Mouse (Mus musculus): Measurements from ENCODE around the gene Relt. TPM values are rescaled to one million over a fixed set of nuclear protein-coding genes. Genes with fewer than 3 reads are reported as not detected.
"Not testable (repeated sequence)": the region's sequence is repeated elsewhere in the genome, so short reads cannot be mapped to it uniquely, and the experiment has no call there.

The Relt gene
- polyA plus RNA-seq, 1 experiment from 2014 or later: 4.4 TPM

DNA sequence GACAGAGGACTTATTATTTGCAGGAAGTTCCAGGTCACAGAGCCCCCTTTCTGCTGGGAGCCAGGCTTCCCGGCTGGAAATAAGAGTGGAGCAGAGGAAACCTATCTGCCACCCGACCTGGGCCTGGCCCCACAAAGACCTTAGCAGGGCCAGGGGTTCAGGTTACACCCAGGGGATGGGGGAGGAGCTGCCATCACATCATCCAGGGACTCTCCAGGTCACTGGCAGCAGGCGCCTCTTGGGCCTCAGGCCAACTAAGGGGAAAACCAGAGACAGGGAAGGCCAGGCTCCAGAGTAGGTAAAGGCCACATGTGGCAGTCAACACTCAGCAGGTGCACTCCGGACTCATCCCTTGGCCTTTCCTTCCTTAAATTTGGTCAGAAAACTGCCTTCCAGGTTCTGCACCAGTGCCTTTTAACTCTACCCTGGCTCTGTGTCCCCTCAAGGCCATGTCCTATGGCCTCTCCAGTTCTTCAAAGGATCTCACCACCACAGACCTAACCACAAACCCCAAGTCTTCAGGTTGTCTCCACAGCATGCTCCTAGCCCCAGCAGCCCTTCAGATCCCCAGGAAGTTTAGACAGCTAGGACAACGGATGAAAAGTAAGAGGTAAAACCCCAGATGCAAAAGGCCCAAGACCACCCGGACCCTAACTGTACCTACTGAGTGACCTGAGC, 9.0 kb downstream of the Relt start:
- 42% methylated on average over 6 of the region's 6 CpGs for WGBS
- Histone ChIP-seq H3K9ac (no peak overlapping the region), H3K4me2 (no peak overlapping the region), H3K27me3 (no peaks in the 10 kb centered on the region), H3K27ac (no peak overlapping the region), H3K9me3 (no peaks in the 10 kb centered on the region), H3K4me1 (peaks cover 52% of the 10 kb centered on the region), H3K4me3 (no peak overlapping the region), H3K36me3 (no peaks in the 10 kb centered on the region)
- ATAC-seq (ENCODE audit: insufficient number of reproducible peaks, low FRiP score, low TSS enrichment, low read depth): no peak

- 64% methylated on average over 3 of the region's 3 CpGs for WGBS
- no peak for ATAC-seq (ENCODE audit: insufficient number of reproducible peaks, low FRiP score, low TSS enrichment, low read depth)
- no peaks in the 10 kb centered on the region for H3K9me3 ChIP-seq
- H3K4me2 ChIP-seq: no peak overlapping the region
- H3K4me1 ChIP-seq: peaks cover 52% of the 10 kb centered on the region
- no peaks in the 10 kb centered on the region for H3K27me3 ChIP-seq
- no peaks in the 10 kb centered on the region for H3K36me3 ChIP-seq
- H3K9ac ChIP-seq: no peak overlapping the region
- H3K27ac ChIP-seq: no peak overlapping the region
- no peak overlapping the region for H3K4me3 ChIP-seq
Measured at GRCm38 (mm10) chr7:100853396-100853795, 9.8 kb downstream of the Relt start.

DNA sequence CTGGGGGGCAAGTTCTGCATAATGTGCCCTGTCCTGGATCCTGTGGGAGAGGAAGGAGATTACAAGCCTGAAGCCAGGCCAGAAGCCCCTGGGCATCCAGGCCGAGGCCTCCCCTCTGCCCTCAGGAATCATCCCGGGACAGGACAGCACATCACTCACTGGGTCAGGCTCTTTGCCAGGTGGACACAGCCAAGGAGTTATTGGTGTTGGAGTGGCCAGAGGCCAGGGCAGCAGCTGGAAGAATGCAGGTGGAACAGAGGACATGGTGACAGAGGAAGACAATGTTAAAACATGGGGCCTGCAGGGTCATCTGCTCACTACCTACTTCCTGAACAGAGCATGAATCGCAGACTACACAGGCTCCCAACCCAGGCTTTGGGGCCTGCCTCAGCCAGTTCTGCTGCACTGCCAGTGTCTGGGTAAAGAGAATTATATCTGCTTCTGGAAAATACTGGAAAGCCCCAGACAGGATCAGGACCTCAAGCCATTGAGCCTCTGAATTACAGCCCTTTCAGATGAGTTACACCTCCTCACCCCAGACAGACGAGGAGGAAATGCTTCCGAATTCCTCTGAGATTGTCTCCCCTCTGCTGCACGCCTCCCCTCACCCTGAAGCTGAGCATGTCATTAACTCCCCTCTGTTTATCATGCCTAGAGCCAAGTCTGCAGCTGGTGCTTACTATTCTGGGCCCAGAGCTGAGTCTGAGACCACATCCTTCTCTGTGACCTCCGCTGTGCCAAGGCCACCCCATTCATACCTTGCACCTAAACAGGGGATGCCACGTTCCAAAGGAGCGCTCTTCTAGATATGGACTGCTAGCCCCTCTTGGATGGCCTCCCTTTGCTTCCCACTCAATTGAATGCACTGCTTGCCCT, 11.5 kb downstream of the Relt start:
- Histone ChIP-seq H3K27me3 (no peaks in the 10 kb centered on the region), H3K9ac (no peak overlapping the region), H3K4me2 (no peak overlapping the region), H3K4me3 (no peak overlapping the region), H3K4me1 (peaks cover 42% of the 10 kb centered on the region), H3K36me3 (no peaks in the 10 kb centered on the region), H3K27ac (peak overlapping the region; percentile 4; the same call in 1 of the 2 replicates), H3K9me3 (no peaks in the 10 kb centered on the region)
- 59% methylated on average over 9 of the region's 9 CpGs for WGBS
- ATAC-seq (ENCODE audit: insufficient number of reproducible peaks, low FRiP score, low TSS enrichment, low read depth): no peak

GRCm38 (mm10) chr7:100849508-100849907, 13.7 kb downstream of the Relt start:
- H3K27ac ChIP-seq: no peak overlapping the region
- H3K9ac ChIP-seq: no peak overlapping the region
- H3K27me3 ChIP-seq: no peaks in the 10 kb centered on the region
- H3K4me3 ChIP-seq: no peak overlapping the region
- WGBS: 87% methylated on average over 2 of the region's 2 CpGs
- H3K4me2 ChIP-seq: no peak overlapping the region
- H3K9me3 ChIP-seq: no peaks in the 10 kb centered on the region
- peaks cover 40% of the 10 kb centered on the region for H3K4me1 ChIP-seq
- H3K36me3 ChIP-seq: no peaks in the 10 kb centered on the region
- no peak for ATAC-seq (ENCODE audit: insufficient number of reproducible peaks, low FRiP score, low TSS enrichment, low read depth)

GRCm38 (mm10) chr7:100848744-100849143, 14.5 kb downstream of the Relt start:
- Histone ChIP-seq H3K4me3 (no peak overlapping the region), H3K4me2 (no peak overlapping the region), H3K27me3 (no peaks in the 10 kb centered on the region), H3K9me3 (no peaks in the 10 kb centered on the region), H3K4me1 (peaks cover 33% of the 10 kb centered on the region), H3K27ac (no peak overlapping the region), H3K36me3 (no peaks in the 10 kb centered on the region), H3K9ac (no peak overlapping the region)
- 41% methylated on average over 6 of the region's 6 CpGs for WGBS
- no peak for ATAC-seq (ENCODE audit: insufficient number of reproducible peaks, low FRiP score, low TSS enrichment, low read depth)

DNA sequence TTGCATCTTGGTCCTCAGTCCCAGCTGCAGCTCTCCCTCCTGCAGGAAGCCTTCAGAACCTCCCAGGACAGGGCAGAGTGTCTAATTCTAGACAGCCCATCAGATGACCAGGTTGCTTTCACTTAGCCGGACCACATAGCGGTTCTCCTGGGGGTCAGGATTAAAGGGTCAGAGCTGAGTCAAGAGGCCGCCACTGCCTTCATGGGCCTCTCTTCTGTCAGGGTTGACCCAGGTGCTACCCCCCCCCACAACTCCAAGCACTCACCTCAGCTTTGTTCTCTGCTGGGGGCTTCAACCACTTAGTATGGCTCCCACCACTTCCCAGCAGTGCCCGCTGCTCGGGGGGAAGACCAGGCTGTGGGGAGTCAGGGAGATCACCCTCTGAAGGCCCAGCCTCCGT, 16.1 kb downstream of the Relt start:
- no peak overlapping the region for H3K4me3 ChIP-seq
- peaks cover 31% of the 10 kb centered on the region for H3K4me1 ChIP-seq
- no peak overlapping the region for H3K9ac ChIP-seq
- no peaks in the 10 kb centered on the region for H3K27me3 ChIP-seq
- no peak overlapping the region for H3K27ac ChIP-seq
- H3K4me2 ChIP-seq: no peak overlapping the region
- H3K9me3 ChIP-seq: no peaks in the 10 kb centered on the region
- WGBS: 89% methylated on average over 6 of the region's 6 CpGs
- ATAC-seq (ENCODE audit: insufficient number of reproducible peaks, low FRiP score, low TSS enrichment, low read depth): no peak
- 0 out of 2 replicates have a peak, but pooled peaks cover 3% of the 10 kb centered on the region for H3K36me3 ChIP-seq

GRCm38 (mm10) chr7:100846033-100846432, 17.2 kb downstream of the Relt start:
- H3K36me3 ChIP-seq; H3K9ac ChIP-seq; H3K4me2 ChIP-seq; H3K4me3 ChIP-seq; H3K9me3 ChIP-seq; ATAC-seq (ENCODE audit: insufficient number of reproducible peaks, low FRiP score, low TSS enrichment, low read depth); H3K27ac ChIP-seq; H3K27me3 ChIP-seq: not testable (repeated sequence)
- H3K4me1 ChIP-seq: peaks cover 20% of the 10 kb centered on the region
- WGBS: 26% methylated on average over 7 of the region's 7 CpGs

- Histone ChIP-seq H3K9me3 (no peaks in the 10 kb centered on the region), H3K27ac (0 out of 2 replicates have a peak overlapping the region, but pooled peaks have one; percentile 30), H3K4me1 (peaks cover 20% of the 10 kb centered on the region), H3K9ac (no peak overlapping the region), H3K4me2 (no peak overlapping the region), H3K4me3 (no peak overlapping the region), H3K27me3 (no peaks in the 10 kb centered on the region), H3K36me3 (0 out of 2 replicates have a peak, but pooled peaks cover 3% of the 10 kb centered on the region)
- ATAC-seq (ENCODE audit: insufficient number of reproducible peaks, low FRiP score, low TSS enrichment, low read depth): no peak
- WGBS: 9% methylated on average over 1 of the region's 1 CpGs
Measured at GRCm38 (mm10) chr7:100845412-100845811, 17.8 kb downstream of the Relt start.

DNA sequence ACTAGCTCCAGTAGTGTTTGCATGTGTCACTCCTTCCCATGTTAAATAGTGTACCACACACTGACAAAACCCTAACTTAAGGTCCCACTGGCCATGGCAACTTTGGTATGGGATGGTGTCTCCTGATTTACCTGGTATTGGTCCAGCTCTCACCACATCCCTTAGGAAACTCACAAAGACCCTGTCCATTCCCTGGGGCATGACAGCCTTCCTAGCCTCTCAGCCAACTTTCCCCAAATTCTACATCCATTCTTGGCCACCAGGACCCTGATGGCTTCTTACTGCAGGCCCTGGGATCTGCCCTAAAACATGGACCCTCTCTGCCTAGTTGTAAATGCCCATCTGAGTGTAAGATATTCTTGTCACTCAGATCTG, 18.2 kb downstream of the Relt start:
- H3K36me3 ChIP-seq: 0 out of 2 replicates have a peak, but pooled peaks cover 3% of the 10 kb centered on the region
- no peaks in the 10 kb centered on the region for H3K9me3 ChIP-seq
- no peak for ATAC-seq (ENCODE audit: insufficient number of reproducible peaks, low FRiP score, low TSS enrichment, low read depth)
- peaks cover 20% of the 10 kb centered on the region for H3K4me1 ChIP-seq
- H3K9ac ChIP-seq: no peak overlapping the region
- 0 out of 2 replicates have a peak overlapping the region, but pooled peaks have one; percentile 30 for H3K27ac ChIP-seq
- H3K4me3 ChIP-seq: no peak overlapping the region
- no peaks in the 10 kb centered on the region for H3K27me3 ChIP-seq
- no peak overlapping the region for H3K4me2 ChIP-seq

DNA sequence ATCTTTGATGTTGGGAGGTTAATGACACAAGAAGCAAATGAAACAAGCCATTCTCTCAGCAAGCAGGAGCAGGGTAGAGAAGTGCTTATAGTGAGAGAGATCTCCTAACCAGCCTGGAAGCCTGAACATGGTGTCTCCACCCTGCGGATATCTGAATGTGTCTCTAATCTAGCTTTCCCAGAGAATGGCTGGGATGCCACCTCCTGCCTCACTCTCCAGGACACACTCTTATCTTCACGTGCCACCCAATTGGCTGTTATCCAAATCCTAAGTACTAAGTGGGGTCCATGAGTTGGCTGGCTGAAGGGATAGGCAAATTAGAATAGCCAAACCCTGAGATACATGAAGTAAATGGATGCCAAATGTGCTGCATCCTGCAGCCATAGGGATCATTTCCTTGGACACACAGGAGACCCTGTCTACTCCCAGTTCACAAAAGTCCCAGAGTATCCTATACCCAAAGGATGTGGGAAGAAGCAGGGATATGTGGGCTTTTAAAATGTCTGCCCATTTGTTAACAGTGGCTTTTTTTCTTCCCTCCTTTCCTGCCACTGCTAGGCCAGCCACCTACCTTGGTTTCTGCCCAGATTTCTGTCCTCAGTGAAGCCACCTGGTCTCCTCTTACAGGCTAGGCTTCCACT, 18.7 kb downstream of the Relt start:
- Histone ChIP-seq H3K36me3 (0 out of 2 replicates have a peak, but pooled peaks cover 3% of the 10 kb centered on the region), H3K9me3 (no peaks in the 10 kb centered on the region), H3K27me3 (no peaks in the 10 kb centered on the region), H3K4me1 (peaks cover 22% of the 10 kb centered on the region), H3K27ac (no peak overlapping the region), H3K9ac (no peak overlapping the region), H3K4me3 (no peak overlapping the region), H3K4me2 (no peak overlapping the region)
- 67% methylated on average over 2 of the region's 2 CpGs for WGBS
- ATAC-seq (ENCODE audit: insufficient number of reproducible peaks, low FRiP score, low TSS enrichment, low read depth): no peak

DNA sequence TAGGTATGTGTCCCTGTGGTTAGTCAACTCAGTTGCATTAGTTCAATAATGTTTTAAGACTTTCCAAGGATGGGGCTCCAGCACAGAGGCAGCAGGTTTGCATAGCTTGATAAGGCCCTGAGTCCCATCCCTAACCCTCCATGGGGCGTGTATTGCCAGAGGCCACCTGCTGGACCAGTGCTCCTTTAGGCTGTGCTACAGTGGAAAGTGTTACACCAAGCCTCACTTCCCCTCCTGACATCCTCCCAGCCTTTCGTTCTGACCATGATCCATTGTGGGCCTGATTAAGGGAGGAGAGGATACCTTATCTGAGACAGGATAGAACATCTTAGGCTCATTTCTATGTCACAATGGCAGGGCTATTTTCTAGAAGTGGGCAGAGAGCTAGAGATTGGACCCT, 19.4 kb downstream of the Relt start:
- H3K9ac ChIP-seq: no peak overlapping the region
- H3K4me1 ChIP-seq: peaks cover 26% of the 10 kb centered on the region
- no peaks in the 10 kb centered on the region for H3K27me3 ChIP-seq
- no peak overlapping the region for H3K4me3 ChIP-seq
- no peak for ATAC-seq (ENCODE audit: insufficient number of reproducible peaks, low FRiP score, low TSS enrichment, low read depth)
- H3K27ac ChIP-seq: no peak overlapping the region
- H3K9me3 ChIP-seq: no peaks in the 10 kb centered on the region
- no peak overlapping the region for H3K4me2 ChIP-seq
- 92% methylated on average over 2 of the region's 2 CpGs for WGBS
- 0 out of 2 replicates have a peak, but pooled peaks cover 3% of the 10 kb centered on the region for H3K36me3 ChIP-seq

- H3K36me3 ChIP-seq: 0 out of 2 replicates have a peak, but pooled peaks cover 10% of the 10 kb centered on the region
- ATAC-seq (ENCODE audit: insufficient number of reproducible peaks, low FRiP score, low TSS enrichment, low read depth): no peak
- H3K27me3 ChIP-seq: no peaks in the 10 kb centered on the region
- WGBS: 91% methylated on average over 5 of the region's 5 CpGs
- no peak overlapping the region for H3K4me3 ChIP-seq
- H3K9me3 ChIP-seq: no peaks in the 10 kb centered on the region
- H3K4me1 ChIP-seq: peaks cover 28% of the 10 kb centered on the region
- H3K9ac ChIP-seq: no peak overlapping the region
- no peak overlapping the region for H3K4me2 ChIP-seq
- no peak overlapping the region for H3K27ac ChIP-seq
Measured at GRCm38 (mm10) chr7:100842175-100842574, 21.1 kb downstream of the Relt start.

All from limb, embryonic 15.5 days (tissue).